Mouse (Mus musculus) cerebellum, adult 8-10 months (tissue): ENCODE measurements at regions not wholly inside any gene's neighbourhood (a gene's known extent, or its start where the extent isn't known, plus 50 kb on each side); places are given as distances from the start of the nearest gene placed in this dataset.

ENCODE experiments used
- DNase-seq: peaks from one replicate; pipeline ENCODE4 v3.0.0; 2022

- DNase-seq = no peak
Measured at GRCm38 (mm10) chr1:165086131-165086530, 74.4 kb downstream of the Tbx19 start.

- DNase-seq = no peak
Measured at GRCm38 (mm10) chr1:165084753-165085152, 75.8 kb downstream of the Tbx19 start.

- DNase-seq = no peak
Measured at GRCm38 (mm10) chr1:165084179-165084578, 76.4 kb downstream of the Tbx19 start.

GRCm38 (mm10) chr1:165080351-165080750, 80.2 kb downstream of the Tbx19 start:
- DNase-seq = no peak

- DNase-seq = no peak
Measured at GRCm38 (mm10) chr1:165077313-165077712, 83.3 kb downstream of the Tbx19 start.

DNA sequence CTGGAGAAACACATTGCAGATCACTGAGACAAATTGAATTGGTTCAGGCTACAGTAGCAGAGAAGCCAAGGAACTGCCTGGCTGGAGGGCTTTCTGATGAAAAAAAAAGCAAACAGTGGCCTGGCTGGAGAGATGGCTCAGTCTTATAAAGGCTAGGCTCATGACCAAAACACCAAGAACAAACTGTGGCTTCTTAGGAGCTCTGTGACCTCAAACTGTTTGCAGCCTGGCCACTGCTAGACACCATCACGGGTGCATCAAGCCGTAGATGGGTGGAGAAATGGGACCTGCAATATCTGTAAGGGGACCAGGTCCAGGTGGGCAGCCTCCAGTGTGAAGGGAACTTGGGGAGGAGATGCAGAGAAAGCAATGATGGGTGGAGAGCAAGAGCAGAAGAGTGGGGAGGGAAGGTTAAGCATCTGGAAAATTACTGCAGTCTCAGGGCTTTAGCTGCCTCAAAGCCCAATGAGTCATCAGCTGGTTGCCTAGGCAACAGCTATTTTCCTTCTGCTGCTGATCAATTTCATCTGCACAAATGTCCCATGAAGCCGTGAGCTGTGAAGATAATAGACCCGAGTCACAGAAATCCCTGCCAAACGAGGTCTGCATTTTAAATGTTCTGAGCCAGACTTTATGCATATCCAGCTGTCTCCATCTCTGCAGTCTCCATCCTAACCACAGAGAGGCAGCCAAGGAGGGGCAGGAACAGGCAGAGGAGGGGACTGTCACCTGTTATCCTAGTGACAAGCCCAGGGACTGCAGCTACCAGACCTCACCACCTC, 85.1 kb downstream of the Tbx19 start:
- DNase-seq = no peak

GRCm38 (mm10) chr1:165071831-165072491, 88.6 kb downstream of the Tbx19 start:
- DNase-seq = no peak

DNA sequence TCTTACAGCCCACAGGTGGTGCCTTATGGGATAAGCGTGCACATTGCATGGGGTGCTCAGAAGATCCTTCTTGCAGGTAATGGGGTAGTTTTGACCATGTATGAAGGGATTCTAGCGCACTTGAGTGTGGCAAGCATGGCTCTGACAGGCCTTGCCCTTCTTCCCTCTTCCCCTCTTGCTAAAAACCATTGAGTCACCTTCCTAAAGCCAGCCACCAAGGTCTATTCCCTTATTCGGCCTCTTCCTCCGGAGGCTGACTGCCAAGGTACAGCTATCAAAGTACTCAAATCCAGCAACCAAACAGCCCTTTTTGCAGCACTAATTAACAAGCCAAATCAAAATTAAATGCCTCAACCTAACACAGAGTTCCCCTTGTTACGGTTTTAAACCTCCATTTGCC, 95.6 kb downstream of the Tbx19 start:
- no peak for DNase-seq

DNA sequence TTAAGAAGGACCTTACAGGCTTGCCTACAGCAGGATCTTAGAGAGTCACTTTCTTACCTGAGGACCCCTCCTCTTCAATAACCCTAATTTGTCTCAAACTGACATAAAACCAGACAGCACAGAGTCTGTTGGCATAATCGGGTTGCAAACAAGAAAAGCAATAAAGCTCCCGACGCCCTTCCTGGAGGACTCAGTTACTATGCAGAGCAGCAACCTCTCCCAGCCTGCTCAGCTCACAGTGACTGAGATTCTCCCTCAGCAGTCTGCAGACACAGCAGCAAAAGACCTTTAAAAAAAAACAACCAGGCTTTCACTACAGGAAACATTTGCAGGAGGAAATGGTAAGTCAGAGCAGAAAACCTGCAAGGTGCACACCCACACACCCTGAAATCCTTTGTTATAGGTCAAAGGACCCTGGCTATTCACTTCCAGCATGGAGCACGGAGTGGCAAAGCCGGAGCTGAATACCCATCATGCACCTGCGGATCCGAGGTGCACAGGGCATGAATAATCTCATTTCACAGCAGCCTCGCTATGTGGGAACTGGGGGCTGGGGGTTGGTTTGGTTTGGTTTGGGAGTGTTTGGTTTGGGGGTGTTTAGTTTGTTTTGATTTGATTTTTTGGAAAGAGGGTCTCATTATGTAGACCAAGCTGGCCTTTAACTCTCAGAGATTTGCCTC, 97.6 kb downstream of the Tbx19 start:
- DNase-seq = no peak

GRCm38 (mm10) chr1:165061420-165061819, 99.2 kb downstream of the Tbx19 start:
- DNase-seq = no peak

DNA sequence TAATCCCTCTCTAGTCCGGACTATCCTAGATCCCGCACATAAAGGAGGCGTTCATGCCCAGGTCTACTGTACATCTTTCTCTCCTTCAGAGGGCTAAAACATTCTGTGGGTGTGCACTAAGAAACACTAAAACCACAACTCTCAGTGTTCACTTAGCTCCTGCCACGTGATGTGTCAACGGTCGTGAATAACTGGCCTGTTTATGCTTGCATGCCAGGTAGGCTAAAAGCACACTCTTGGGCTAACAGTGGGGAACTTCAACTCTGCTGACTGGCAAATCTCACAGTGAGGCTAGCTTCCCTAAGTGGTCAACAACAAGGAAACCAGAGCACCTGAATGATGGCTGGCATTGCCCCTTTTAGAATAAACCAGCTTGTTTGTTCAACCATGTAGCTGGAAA, 106.3 kb downstream of the Tbx19 start:
- DNase-seq = no peak

DNA sequence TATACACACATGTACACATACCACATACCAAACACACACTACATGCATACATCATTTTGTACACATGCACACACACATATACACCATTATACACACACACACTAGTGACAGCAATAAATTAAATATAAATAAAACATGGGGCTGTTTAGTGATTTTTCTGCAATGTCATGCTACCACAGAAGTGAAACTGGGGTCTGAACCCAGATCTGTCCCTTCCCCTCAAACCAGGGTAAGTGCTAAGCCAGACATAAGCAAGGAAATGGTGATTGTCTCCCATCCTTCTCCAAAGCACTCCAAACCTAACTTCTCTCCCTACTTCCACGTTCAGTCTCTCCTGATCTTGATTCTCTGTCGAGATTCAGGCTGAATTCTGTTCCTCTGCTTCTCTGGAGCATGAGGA, 109.3 kb downstream of the Tbx19 start:
- no peak for DNase-seq

- DNase-seq = no peak
Measured at GRCm38 (mm10) chr1:165050176-165050575, 110.4 kb downstream of the Tbx19 start.

GRCm38 (mm10) chr1:165046637-165047036, 111.3 kb upstream of the Xcl1 start:
- peak; percentile 28 for DNase-seq

- DNase-seq = peak; percentile 39
Measured at GRCm38 (mm10) chr1:165046056-165046455, 110.7 kb upstream of the Xcl1 start.

DNA sequence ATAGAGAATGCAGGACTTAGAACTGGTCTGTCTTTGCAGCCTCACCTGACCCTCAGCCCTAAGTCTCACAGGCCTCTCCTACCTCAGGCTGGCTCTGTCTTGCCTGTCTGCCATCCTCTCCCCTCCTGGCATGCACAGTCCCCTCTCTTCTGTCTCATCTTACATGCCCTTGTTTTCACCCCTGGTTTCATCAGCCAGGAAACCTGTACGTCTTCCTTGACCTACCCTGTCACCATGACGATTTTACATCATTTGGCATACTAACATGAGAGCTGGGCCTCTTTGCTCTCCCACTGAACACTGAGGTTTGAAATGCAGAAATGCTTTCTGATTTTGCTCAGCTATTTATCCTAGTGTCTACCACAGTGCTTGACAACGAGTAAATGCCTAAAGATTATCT, 108.0 kb upstream of the Xcl1 start:
- no peak for DNase-seq

DNA sequence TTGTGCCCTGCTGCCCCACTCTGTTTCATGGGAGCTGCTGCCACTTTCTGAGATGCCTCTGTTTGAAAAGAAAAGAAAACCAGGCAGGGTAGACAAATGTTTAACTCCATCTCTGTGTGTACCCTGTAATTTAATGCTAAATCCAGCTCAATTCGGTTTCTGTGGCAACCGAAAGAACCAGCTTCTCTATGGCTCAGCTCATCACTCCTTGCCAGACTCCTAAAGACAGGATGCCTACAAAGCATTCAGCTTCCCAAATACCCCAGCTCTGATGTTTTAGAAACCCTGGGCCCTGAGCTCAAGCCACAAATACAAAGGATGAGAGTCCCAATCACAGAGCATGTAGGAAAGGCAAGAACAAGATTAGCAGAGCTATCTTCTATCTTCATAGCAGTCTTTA, 106.8 kb upstream of the Xcl1 start:
- no peak for DNase-seq

DNA sequence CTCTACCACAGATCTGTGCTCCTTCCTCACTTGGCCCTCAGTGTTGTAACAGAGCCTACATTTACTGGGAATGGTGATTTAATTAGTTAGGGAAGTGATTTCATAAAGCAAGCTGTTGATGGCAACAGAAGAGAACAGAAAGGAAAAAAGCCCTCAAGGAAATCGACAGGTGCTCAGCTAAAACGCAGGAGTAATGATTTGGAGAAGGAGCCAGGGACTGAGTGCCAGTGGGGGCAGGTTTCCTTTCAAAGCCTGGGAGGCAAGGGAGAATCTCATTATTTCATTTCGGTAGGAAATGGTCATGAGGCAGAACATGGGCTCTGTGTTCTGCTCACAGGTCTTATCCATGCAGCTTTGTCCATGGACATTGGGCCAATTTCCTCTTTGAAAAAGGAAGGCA, 101.3 kb upstream of the Xcl1 start:
- peak; percentile 13 for DNase-seq

GRCm38 (mm10) chr1:165035618-165036017, 100.3 kb upstream of the Xcl1 start:
- DNase-seq = peak; percentile 52

GRCm38 (mm10) chr1:165020960-165021563, 85.7 kb upstream of the Xcl1 start:
- DNase-seq = no peak

DNA sequence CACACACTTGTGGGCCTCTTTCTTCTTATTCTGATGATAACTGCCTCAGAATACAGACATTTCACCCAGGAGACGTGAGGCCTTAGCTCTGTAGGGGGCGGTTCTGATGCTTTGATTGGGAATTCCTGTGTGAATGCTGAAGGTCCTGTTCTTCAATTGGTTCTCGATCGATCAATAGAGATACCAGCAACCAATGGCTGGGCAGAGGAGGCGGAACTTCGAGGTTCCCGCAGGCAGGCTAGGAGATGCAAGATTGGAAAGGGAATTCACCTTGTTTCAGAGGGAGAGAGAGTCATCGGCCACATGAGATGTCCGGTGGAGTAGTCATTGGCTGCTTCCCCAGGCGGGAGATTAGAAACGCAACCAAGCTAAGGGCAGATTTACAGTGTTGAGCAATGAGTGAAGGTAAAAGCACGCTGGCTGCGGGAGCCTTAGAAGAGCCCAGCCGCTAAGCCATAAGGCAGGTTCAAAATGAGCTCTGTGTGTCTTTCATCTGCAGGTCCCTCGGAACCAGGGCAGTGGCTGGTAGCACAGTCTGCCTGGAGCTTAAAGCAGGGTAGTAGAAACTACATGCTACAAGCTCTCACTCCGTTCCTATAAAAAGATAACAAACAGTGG, 83.5 kb upstream of the Xcl1 start:
- DNase-seq = peak; percentile 8

DNA sequence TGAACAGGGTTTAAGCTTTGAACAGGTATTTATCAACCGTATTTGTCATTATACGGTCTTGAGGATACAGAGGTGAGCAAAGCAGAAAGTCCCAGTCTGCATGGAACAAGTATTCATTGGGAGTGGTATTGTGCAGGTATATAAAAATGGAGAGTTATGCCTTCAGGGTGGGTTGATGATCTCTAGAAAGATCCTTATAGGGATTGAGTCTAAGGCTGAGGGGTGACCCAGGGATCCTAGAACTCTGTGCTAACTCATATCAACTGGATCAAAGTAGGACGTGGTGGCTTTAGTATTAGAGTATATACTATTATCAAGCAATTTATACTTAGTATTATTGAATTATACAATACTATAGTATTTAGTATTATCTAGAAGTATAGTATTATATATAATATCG, 82.9 kb upstream of the Xcl1 start:
- DNase-seq = no peak

DNA sequence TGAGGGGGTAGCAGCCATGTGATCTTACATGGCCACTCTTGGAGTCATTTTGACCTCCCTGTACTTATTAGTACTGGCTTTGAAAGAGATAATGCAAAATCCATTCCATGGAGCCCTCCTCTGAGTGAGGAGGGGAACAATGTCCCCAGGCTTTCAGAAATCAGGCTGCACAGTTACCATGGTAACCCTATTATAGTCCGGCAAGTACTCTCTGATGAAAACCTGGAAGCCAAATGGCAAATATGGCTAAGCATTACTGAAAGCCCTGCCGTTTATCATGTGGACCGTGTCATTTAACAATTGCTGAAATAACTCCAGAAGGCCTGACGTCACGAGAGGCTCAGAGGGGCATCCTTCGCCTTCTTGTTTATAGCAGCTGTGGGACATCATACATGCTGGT, 82.5 kb upstream of the Xcl1 start:
- DNase-seq = no peak
